Mouse (Mus musculus) c-Kit-positive CD71-positive TER-119-negative erythroid progenitor cells, embryonic 14.5 days (primary cell): ENCODE data around the gene Nkapd1.

Experiments used
- DNase-seq: peaks from one replicate; pipeline ENCODE4 v3.0.0-alpha.2; 2013; ENCODE audit warnings: low read depth

Nkapd1 gene

DNA sequence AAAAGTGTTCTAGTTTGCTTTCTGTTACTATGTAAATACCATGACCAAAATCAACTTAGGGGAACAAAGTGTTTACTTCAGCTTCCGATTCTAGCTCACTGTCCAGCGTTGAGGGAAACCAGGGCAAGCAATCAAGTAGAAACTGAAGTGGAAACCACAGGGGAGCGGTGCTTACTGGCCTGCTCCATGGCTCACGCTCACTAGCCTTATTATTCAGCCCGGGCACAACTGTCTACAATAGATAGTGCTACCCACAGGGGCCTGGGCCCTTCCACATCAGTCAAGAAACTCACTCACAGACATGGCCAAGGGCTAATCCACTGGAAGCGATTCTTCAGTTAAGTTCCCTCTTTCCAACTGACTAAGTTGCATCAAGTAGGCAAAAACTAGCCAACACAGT is 15.7 kb downstream of the Nkapd1 start:
- peak; percentile 49 for DNase-seq

DNA sequence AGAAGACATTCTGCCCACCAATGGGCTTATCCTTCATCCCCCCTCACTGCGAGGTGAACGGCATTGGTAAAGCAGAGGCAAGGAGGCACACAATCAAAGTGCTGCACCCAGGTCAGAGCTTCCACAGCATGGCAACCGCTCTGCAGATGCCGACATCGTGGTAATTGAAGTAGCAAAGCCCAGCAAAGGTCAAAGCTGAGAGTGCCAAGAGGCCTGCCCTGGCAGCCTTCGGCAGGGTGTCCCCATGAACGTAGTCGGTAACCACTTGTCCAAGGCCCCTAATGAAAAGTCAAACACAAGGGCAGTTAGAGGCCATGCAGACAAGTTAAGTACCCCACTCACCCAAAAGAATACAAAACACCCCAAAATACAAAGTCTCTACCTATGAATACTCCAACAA is 20.3 kb downstream of the Nkapd1 start:
- no peak for DNase-seq

DNA sequence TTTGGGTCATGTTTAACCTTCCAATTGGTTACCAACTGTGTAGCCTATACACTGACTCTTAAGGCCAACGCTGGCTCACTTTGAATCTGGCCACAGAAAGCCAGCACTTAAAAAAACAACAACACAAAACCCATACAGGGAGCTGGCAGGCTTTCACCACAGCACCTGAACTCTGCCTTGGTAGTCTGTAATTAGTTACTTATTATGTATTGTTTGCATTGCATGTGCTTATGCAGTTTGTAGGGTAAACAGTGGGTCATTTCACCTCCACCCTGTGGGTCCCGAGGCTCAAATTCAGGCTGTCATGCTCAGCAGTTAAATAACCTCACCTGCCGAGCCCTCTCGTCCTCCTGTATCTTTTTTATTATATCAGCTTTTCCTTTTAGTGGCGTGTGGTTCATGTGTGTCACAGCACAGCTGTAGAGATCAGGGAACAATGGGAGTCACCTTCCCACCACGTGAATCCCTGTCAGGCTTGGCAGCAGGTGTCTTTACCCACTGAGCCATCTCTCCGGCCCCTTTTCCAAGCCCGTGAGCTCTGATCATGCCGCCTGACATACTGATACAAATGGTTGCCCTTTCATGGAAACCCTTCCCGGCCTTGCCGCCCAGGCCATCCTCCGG is 22.4 kb downstream of the Nkapd1 start:
- DNase-seq, result no peak

DNA sequence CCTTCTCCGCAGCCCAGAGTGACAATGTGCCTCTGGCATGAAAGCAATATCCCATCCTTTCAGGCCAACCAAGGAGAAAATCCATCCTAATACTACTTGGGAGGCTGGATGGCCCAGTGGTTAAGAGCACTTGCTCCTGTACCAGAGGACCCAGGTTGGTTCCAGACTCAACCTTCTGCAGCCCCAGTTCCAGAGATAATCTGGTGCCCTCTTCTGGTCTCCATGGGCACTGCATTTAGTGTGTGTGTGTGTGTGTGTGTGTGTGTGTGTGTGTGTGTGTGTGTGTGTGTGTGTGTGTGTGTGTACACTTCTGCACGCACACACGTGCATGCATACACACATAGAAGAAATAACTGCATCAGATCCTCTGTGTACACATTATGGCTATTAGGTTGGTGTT is 23.7 kb downstream of the Nkapd1 start:
- peak; percentile 46 for DNase-seq

DNA sequence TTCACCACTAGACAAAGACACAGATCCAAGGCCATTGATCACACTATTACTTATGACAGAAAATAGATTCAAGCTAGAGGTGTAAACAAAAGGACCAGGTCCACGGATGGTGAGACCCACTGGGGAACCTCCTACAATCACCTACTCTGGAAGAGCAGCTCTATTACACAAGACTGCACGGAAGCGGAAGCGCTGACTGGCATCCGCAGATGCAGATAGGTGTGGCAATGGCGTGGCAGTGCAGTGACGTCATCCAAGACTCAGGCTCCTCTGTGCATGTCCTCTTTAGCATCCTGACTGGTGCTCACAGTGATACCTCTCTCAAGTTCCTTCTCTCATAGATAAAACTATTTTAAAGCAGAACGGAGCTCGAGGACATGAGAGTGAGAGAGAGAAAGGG is 24.3 kb downstream of the Nkapd1 start:
- no peak for DNase-seq

DNA sequence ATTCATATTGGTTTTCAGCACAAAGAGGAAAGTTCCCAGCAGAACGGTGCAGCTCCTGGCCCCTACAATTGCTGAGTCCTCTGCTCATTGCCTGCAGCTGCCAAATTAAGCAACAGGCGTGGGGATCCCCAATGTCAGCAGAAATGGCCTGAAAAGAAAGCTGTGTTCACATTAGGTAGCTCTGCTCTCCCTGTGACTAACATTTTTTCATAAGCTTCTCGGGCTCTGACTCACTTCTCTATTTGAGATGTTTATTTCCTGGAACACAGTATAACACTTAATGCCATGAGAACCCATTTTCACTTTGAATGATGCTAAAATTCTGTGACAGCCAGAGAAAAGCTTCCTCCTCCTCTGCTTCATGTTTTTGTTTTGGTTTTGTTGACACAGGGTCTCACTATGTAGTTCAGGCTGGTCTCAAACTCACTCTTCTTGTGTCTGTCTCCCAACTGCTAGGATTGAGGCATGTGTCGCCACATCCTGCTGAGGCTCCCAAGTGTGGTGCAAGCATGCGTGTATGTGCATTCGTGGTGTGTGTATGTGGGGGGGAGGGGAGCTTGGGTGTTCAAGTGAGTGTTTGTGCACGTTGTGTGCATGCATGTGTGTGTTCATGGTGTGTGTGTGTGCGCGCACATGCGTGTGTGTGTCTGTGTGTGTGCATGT is 26.3 kb downstream of the Nkapd1 start:
- DNase-seq, result no peak

DNA sequence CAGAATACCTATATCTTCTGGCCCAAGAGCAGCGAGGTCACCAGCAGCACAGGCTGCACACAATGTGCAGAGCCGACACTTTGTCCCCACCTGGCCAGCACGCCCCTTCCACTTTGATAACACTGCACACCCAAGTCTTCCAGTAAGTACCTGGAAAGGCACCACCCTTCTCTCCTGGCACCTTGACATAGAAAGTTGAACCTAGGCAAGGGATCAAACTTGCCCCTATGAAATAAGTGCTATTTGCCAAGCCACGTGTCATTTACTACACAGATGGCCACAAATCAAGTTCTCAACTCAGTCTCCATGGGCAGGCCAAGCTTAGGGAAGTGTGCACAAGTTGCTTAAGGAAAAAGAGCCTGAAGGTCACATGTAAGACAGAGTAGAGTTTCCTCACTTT is 30.3 kb downstream of the Nkapd1 start:
- DNase-seq, result no peak

DNA sequence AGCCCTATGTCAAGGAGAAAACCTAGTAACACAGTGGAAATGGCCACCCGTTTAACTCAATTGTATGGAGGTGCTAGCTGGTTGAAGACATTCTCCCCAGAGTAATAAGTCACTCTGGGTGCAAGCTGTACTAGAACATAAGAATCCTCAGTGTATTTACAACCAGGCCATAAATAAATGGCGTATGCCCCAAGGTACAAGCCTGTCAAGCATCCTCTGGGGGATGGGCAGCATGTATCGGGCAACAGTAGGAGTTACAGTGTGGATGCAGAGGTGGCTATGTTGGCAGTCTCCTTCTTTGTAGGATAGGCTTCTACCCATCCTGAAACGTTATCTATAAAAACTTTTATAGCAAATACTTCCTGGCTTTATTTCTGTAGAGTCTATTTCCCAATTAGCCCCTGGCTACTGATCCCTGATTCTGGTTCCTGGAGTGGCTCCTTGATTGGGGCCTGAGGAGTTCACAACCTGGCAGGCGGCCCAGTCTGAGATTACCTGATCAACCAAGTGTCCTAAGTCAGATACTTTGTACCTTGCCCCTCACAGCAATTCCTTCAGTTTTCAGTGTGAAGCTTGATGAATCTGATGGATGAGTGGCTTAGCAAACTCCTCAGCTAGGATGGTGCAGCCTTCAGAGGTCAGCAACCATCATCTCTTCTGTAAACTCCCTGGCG is 32.0 kb downstream of the Nkapd1 start:
- DNase-seq, result no peak

DNA sequence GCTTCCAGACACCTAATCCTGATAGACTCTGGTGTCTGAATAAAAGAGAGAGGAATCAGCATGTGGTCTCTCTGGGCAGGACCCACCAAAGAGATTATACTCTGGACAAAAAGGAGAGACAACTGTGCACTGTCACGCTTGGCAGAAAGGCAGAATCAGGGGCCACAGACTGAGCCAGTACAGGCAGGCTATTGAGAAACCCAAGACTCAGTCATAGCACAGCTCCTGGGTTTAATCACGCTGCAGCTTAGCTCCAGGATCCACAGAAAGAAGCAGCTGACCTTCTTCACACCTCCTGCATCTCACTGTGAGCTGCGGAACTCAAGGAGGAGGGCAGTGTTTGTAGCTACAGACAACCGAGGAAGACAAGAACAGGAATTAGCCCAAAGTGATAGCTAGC is 36.9 kb downstream of the Nkapd1 start:
- DNase-seq, result no peak

DNA sequence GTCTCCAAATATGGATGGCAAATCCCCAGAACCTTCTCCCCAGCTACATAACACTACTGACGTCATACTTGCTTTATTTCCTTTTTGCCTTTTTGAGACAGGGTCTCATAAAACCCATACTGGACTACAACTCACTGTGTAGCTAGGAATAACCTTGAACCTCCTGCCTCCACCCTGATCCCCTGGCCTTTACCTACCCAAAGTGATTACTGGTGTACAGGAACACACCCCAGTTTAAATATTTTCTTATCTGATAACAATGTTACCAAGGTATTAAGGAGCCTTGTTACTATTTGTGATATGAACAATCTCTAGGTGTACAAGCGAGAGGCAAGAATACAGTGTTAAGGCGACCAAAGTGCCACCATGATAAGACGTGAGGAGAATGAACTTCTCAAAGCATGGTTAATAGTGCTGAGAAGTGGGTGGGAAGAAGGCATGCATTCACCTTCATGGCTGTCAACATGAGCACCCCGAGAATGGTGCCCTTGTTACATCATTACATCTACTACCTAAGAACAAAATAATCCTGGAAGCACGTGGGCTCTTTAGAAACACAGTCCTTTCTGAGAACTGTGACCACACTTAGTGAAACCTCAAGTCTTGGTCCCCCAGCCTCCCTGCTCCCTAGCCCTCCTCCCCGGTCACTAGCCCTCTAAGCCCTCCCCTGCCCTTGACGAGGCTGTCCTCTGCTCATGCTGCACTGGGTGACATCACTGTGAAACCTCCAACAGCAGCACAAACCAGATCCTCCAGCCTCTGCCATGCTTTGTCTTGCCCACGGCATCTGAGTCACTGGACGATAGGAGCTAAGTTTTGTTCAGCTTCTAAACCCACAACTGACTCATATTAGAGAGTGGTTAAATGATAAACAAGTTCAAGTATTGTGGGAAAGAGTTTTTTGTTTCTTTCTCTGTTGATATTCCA is 47.4 kb downstream of the Nkapd1 start:
- no peak for DNase-seq

DNA sequence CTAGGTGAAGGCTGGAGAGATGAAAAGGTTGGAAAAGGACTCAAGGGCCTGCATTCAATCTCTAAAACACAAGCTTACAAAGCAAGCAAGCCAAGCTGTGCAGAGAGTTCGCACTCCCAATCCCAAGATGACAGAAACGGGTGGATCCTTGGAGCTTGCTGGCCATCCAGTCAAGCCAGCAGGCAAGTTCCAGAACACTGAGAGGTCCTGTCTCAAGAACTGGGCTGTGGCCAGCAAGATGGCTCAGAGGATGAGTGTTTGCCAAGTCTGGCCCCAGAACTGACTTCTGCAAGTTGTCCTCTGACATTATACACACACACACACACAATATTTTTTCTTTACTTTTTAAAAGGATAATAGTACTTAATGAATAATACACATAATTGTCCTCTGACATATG is 49.4 kb downstream of the Nkapd1 start:
- no peak for DNase-seq

DNA sequence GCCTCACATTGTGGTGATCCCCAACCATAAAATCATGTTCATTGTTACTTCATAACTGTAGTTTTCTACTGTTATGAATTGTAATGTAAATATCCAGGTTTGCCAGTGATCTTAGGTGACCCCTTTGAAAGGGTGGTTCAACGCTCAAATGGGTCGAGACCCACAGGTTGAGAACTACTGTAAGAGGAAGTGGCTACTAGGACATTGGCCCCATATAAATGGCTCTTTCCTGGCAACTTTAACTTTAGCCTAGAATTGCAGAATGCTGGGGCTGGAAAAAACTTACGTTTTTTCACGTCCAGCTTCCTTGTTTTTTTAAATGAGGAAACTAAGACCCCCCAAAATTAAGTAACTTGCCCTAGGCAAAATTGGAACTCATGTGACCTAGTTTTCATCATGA is 49.9 kb downstream of the Nkapd1 start:
- DNase-seq, result no peak

DNA sequence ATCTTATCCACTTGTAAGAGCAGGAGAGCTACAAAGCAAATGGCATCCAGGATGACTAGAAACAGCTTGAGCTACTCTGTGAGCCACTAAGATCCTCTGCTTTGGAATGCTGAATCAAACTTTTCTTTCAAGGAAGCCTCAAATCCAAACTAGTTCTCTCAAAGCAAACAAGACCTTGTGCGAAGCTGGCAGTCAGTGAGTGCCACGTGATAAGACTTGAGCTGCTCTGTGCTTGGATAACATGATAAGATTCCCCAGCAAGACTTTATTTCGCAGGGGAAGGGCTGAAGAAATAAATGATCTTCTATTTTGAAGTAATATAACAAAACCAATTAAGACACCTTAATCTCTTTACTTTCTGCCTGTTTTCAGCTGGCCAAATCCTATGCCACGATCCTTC is 51.3 kb downstream of the Nkapd1 start:
- DNase-seq, result no peak

DNA sequence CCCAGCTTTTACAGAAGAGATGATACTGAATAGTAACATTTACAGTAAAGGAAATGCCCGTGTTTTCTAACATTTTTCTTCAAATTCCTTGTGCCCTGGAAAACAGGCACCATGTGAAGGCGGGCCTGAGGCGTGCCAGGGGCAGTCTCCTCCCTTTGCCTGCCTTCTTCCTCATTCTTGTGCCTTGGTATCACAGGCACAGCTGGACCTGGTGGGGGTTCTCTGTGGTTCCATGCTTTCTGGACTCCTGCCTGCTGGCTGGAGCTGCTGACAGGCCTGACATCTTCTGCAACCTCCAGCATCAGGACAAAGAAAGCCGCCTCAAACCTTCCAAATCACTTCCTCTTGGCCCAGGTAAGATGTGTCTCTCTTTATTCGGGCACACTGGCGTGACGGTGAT is 52.1 kb downstream of the Nkapd1 start:
- no peak for DNase-seq

DNA sequence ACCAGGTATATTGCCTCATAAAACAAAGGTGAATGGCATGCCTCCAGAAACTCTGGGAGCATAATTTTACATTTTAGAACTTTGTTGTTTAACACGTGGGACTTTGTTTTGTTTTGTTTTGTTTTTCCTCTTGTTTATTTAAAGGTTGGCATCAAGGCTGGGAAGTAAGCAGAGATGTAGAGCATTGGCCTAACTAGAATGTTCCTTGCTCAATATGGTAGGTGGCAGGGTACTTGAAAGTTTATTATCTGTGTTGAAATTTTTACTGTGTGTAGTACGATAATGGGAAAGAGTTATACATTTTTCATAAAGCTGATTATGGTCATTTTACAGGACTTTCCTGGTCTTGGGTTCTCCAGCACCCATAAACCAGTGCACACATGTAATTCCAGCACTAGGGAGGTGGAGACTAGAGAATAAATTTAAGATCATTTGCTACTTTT is 55.3 kb downstream of the Nkapd1 start:
- DNase-seq, result no peak

DNA sequence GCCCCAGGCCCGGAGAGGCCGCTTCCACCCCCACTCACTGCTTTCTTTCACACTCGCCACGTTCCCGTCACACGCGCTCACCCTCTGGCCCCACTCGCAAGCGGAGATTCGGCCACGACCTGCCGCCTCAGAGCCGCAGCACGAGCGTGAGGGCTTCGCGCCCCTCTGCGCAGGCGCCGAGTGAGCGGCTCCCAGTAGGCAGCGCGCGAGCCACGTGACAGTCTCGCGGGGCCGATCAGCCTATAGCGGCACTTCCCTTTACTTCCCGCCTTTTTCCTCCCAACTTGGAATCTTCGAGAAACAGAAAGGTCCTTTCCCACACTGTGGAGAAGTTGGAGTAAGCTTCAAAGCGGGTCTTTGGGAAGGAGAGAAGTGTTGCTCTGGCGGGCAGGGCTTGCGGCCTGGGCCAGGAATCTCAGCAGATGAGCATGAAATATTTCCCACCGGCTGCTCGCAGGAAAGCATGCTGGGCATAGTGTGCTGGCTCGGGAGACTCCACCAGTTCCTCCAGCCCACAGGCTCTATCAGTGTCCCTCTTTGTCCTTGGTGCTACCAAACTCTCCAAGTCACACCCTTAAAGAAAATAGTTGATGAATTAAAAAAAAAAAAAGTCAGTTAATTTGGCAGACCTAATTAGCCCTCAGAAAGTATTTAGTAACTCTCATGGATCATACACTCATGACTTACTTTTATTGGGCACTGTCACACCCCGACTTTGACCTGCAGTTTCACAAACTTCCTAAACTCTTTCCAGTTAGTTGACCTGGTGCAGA is 55.9 kb downstream of the Nkapd1 start, which contains the start of gene Tex12:
TSS of gene Tex12 (minus strand) at position 181 of the 773 bp plus-strand sequence.
- no peak for DNase-seq
